Mouse (Mus musculus) ovary, postnatal 36 days (tissue): ENCODE data around the gene Zdhhc7.

Source experiments
- DNase-seq: peaks from one replicate; pipeline ENCODE4 v3.0.0; 2022; ENCODE audit warnings: low spot score, mixed read lengths

The Zdhhc7 gene

DNA sequence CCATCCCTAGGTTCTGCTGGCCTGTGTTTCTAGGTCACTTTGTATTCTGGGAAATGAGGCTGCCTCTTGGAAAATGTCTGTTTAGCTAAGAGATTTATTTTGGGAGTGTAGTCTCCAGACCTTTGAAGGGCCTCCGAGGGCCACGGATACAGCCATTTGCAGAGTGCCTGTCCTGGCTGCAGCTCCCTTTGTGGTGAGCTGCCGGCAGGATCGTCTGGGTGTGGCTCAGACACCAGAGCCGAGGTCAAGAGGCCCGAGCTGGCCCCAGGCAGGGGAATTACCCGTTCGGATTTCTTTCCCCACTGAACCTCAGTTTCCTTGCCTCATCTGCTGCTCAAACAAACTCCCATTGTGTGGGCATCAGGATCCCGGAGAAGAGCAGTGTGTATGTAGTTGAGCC is 65.2 kb downstream of the Zdhhc7 start:
- DNase-seq = no peak

DNA sequence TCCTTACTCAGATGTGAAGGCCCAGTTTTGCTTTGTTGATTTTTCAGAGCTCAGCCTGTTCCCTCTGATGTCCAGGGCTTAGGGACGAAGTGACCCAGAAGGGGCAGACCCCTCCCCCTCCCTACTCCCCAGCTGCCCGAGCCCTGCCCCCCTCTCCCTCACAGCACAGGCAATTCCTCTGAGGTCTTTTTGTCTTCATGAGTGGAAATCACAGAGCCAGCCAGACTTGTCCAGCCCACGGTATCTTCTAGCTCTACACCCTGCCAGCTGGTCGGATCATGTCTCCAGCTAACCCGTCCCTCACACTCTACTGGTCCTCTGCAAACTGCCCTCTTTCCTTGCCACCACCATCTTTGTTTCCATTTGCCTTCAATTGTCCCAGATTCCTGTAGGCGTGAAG is 66.8 kb downstream of the Zdhhc7 start:
- peak; percentile 47 for DNase-seq

DNA sequence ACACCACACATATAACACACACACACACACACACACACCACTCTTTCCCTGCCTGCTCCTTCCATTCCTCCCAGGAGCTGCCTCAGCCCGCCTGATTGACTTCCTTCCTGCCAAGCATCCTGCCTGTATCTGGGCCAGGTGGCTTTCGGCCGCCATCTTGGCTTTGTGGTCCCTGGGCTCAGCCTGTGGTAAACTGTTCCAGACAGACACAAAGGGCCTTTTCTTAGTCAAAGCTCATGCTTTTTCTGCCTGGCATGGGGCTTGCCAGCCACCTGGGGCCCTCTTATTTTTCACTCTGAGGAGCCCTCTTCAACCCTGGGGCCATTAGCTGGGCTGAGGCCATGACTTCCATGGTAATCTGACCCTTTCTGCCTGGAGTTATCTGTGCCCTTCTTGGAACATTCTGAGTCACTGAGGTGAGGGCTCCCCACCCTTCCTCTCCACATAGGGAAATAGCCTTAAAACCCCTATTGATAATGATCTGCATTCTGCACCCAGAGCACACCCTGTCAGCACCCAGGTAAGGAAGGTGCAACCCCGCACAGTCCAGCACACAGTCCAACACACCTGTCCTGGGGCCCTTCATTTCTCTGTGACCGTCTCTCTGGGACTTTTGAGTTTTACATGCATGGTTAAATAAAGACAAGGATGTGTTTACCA is 68.6 kb downstream of the Zdhhc7 start:
- no peak for DNase-seq
